Mouse (Mus musculus): ENCODE measurements around the gene Ccdc142. TPM values are rescaled to one million over a fixed set of nuclear protein-coding genes. Genes with fewer than 3 reads are reported as not detected.
A peak's percentile ranks its signal among the peaks of the same experiment; 100 is the strongest.

Gene Ccdc142
- polyA plus RNA-seq (2016; fragmentation: Nextera tagmentation; extraction: Ambion mirVana): 2.6 and 3.4 TPM in 2 replicates

- peak; percentile 85 for ATAC-seq (ENCODE audit: low FRiP score)
- Histone ChIP-seq H3K4me3 (replicated peaks) (peak within 1 kb of the TSS; percentile 77), H3K4me1 (peaks cover 21% of the 10 kb centered on the region), H3K36me3 (replicated peaks) (no peaks in the 10 kb centered on the region), H3K9me3 (no peaks in the 10 kb centered on the region), H3K27ac (peak within 1 kb of the TSS; percentile 64), H3K4me2 (peak within 1 kb of the TSS; percentile 94), H3K27me3 (peaks cover 29% of the 10 kb centered on the region), H3K9ac (peak within 1 kb of the TSS; percentile 69)
- WGBS: under 1% methylated on average over 25 of the region's 25 CpGs
Observed at GRCm38 (mm10) chr6:83101316-83101687, at the start of gene Ccdc142, which contains the start of gene Gm42688. Gene Ccdc142 (plus strand): TSS chr6:83101601. Gene Gm42688 (plus strand): TSS chr6:83101617.

- Histone ChIP-seq H3K27ac (peak overlapping the region; percentile 83; the same call in 1 of the 2 replicates), H3K9ac (peak overlapping the region; percentile 93), H3K36me3 (replicated peaks) (peaks cover 35% of the 10 kb centered on the region), H3K4me1 (peaks cover 27% of the 10 kb centered on the region), H3K4me3 (replicated peaks) (peak overlapping the region; percentile 97), H3K4me2 (peak overlapping the region; percentile 91), H3K27me3 (no peaks in the 10 kb centered on the region), H3K9me3 (no peaks in the 10 kb centered on the region)
- WGBS: 3% methylated on average over 26 of the region's 26 CpGs
- peak; percentile 1; the same call in 1 of the 2 replicates for ATAC-seq (ENCODE audit: low FRiP score)
Observed at GRCm38 (mm10) chr6:83053136-83053960, 48.1 kb upstream of the Ccdc142 start.

DNA sequence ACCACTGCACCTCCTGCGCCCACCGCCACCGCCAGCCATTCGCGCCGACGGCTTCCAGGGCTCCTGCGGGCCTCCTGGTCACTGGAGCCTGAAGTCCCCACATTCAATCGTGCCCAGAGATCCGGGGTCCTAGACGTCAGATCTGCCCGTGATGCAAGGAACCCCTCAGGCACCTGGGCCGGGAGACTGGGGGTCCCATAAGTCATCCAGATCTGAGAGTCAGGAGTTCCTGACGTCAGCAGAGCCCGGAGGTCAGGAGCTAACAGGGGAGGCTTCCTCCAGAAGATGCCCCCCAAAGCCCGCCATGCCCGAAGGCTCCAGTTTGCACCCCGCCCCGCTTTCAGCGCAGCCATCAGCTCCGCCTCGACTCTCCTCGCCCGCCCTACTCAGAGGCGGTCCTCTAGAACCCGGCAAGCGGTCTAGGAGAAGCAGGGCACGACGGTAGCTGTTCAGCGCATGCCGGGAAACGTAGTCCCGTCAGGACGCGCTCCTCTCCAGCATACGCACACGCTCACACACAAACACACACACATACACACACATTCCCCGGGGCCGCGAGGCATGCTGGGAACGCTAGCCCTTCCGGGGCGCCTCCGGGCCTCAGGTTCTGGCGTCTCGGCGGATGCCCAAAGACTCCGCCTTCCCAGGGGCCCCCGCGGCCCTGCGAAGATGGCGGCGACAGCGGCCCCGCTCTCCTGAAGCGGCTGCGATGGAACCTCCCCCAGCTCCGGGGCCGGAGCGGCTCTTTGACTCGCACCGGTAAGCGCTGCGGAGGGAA lies 47.1 kb upstream of the Ccdc142 start, which contains the start of gene Aup1:
Gene Aup1 (plus strand): TSS at position 448 of the 778 bp plus-strand sequence.
- WGBS: under 1% methylated on average over 60 of the region's 64 CpGs
- Histone ChIP-seq H3K9ac (peak within 1 kb of the TSS; percentile 93), H3K4me2 (peak within 1 kb of the TSS; percentile 91), H3K4me3 (replicated peaks) (peak within 1 kb of the TSS; percentile 97), H3K4me1 (peaks cover 27% of the 10 kb centered on the region), H3K36me3 (replicated peaks) (peaks cover 35% of the 10 kb centered on the region), H3K9me3 (no peaks in the 10 kb centered on the region), H3K27me3 (no peaks in the 10 kb centered on the region), H3K27ac (peak within 1 kb of the TSS; percentile 83)
- peak; percentile 96 for ATAC-seq (ENCODE audit: low FRiP score)

DNA sequence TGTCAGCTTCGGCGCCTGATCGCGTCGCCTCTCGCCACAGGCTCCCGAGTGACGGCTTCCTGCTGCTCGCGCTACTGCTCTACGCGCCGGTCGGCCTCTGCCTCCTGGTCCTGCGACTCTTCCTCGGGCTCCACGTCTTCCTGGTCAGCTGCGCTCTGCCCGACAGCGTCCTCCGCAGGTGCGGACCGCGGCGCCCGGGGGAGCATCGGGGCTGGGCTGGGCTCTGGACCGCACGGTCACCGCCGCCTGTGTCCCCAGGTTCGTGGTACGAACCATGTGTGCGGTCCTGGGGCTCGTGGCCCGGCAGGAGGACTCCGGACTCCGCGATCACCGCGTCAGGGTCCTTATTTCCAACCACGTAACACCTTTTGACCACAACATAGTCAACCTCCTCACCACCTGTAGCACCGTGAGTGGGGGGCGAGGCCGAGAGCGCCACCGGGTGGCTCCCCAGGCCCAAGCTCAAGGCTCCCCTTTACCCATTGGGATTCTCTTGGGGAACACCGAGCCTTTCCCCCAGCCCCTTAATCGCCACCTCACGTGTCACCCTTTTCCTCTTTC lies 46.5 kb upstream of the Ccdc142 start, which contains the start of gene Htra2:
Gene Htra2 (minus strand): TSS at position 403 of the 561 bp plus-strand sequence.
- ATAC-seq (ENCODE audit: low FRiP score): peak; percentile 41
- peaks cover 35% of the 10 kb centered on the region for H3K36me3 ChIP-seq (replicated peaks)
- peak within 1 kb of the TSS; percentile 97 for H3K4me3 ChIP-seq (replicated peaks)
- under 1% methylated on average over 50 of the region's 50 CpGs for WGBS
- H3K27ac ChIP-seq: peak within 1 kb of the TSS; percentile 83
- peaks cover under 1% of the 10 kb centered on the region; the same call in 1 of the 2 replicates for H3K27me3 ChIP-seq
- H3K4me1 ChIP-seq: peaks cover 27% of the 10 kb centered on the region
- H3K9ac ChIP-seq: peak within 1 kb of the TSS; percentile 93
- no peaks in the 10 kb centered on the region for H3K9me3 ChIP-seq
- H3K4me2 ChIP-seq: peak within 1 kb of the TSS; percentile 91

DNA sequence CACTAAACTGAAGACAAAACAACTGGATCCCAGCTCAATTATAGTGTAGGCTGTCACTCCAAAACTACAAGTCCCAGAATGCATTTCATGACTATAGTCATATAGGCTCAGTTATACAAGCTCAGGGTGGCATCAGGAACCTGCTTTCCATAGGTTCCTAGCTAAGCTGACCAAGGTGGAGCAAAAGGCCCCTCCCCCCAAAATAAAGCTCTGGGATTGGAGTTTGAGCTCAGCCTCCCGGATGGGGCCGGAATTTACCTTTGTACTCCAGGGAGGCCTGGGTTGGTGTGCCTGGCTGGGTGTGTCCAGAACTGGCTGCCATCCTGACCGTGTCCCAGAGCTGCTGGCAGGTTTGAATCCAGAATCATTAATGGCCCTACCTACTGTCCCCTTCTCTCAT lies 43.6 kb upstream of the Ccdc142 start, which contains the start of gene Dqx1:
Gene Dqx1 (plus strand): TSS at position 55 of the 400 bp plus-strand sequence.
- Histone ChIP-seq H3K36me3 (replicated peaks) (peaks cover 20% of the 10 kb centered on the region), H3K4me2 (no peak within 1 kb of the TSS), H3K27me3 (peaks cover 29% of the 10 kb centered on the region), H3K4me3 (replicated peaks) (no peak within 1 kb of the TSS), H3K9me3 (no peaks in the 10 kb centered on the region), H3K9ac (no peak within 1 kb of the TSS), H3K4me1 (peaks cover 22% of the 10 kb centered on the region), H3K27ac (no peak within 1 kb of the TSS)
- WGBS: 52% methylated on average over 3 of the region's 3 CpGs
- no peak for ATAC-seq (ENCODE audit: low FRiP score)

DNA sequence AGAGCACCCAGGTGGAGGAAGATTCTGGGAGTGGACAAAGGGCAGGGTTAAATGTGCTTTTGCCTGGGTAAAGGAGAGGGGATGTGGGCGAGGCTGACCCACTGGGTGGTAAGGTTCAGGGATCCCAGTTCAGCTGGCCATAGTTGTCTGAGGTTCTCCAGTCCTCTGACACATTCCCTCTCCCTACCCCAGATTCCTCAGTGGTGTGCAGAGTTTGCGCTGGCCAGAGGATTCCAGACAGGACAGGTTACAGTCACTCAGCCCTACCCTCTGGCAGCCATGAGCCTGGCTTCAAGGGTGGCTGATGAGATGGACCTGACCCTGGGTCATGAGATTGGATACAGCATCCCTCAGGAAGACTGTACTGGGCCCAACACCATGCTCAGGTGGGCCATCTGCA lies 42.7 kb upstream of the Ccdc142 start:
- H3K9ac ChIP-seq: no peak overlapping the region
- H3K9me3 ChIP-seq: no peaks in the 10 kb centered on the region
- no peak overlapping the region for H3K4me3 ChIP-seq (replicated peaks)
- no peak overlapping the region for H3K27ac ChIP-seq
- H3K4me1 ChIP-seq: peaks cover 14% of the 10 kb centered on the region
- WGBS: 80% methylated on average over 2 of the region's 2 CpGs
- H3K27me3 ChIP-seq: peaks cover 38% of the 10 kb centered on the region
- H3K36me3 ChIP-seq (replicated peaks): peaks cover 20% of the 10 kb centered on the region
- no peak overlapping the region for H3K4me2 ChIP-seq
- no peak for ATAC-seq (ENCODE audit: low FRiP score)

- ATAC-seq (ENCODE audit: low FRiP score): no peak
- no peak overlapping the region for H3K27ac ChIP-seq
Observed at GRCm38 (mm10) chr6:83065995-83066394, 35.4 kb upstream of the Ccdc142 start.

GRCm38 (mm10) chr6:83066441-83066840 lies 35.0 kb upstream of the Ccdc142 start:
- Histone ChIP-seq H3K4me3 (replicated peaks) (no peak overlapping the region), H3K4me1 (peaks cover 24% of the 10 kb centered on the region), H3K27me3 (peaks cover 100% of the 10 kb centered on the region), H3K4me2 (no peak overlapping the region), H3K9ac (no peak overlapping the region), H3K9me3 (no peaks in the 10 kb centered on the region), H3K27ac (no peak overlapping the region), H3K36me3 (replicated peaks) (no peaks in the 10 kb centered on the region)
- WGBS: 19% methylated on average over 6 of the region's 6 CpGs
- ATAC-seq (ENCODE audit: low FRiP score): no peak

More at GRCm38 (mm10) chr6:83065995-83066394, 35.4 kb upstream of the Ccdc142 start:
- Histone ChIP-seq H3K9ac (no peak overlapping the region), H3K9me3 (no peaks in the 10 kb centered on the region), H3K27me3 (peaks cover 100% of the 10 kb centered on the region), H3K4me1 (peaks cover 20% of the 10 kb centered on the region), H3K4me2 (no peak overlapping the region), H3K36me3 (replicated peaks) (no peaks in the 10 kb centered on the region), H3K4me3 (replicated peaks) (no peak overlapping the region)
- 34% methylated on average over 8 of the region's 8 CpGs for WGBS

DNA sequence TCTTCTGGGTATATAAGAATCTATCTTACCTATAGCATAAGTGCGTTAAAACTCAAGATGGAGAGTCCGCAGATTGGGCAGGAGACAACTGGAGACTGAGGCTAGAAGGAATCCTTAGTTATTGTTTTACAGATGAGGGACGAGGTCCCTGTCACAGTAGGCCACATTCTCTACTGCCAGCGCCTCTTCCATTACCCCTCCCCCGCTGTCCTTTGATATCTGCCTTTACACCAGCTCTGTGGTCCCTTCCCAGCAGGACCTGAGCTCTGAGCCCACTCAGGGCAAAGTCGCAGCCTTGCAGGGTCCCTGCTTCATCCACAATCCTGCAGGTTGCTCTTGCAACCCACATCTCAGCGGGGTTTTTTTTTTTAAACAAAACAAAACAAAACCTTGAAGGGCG lies 33.2 kb upstream of the Ccdc142 start:
- no peak overlapping the region for H3K27ac ChIP-seq
- 0 out of 2 replicates have a peak overlapping the region, but pooled peaks have one; percentile 19 for H3K4me3 ChIP-seq (replicated peaks)
- H3K4me2 ChIP-seq: no peak overlapping the region

GRCm38 (mm10) chr6:83068706-83069487 lies 32.5 kb upstream of the Ccdc142 start:
- peaks cover 100% of the 10 kb centered on the region for H3K27me3 ChIP-seq
- H3K36me3 ChIP-seq (replicated peaks): no peaks in the 10 kb centered on the region
- H3K4me1 ChIP-seq: peaks cover 26% of the 10 kb centered on the region
- H3K4me3 ChIP-seq (replicated peaks): peak overlapping the region; percentile 31
- peak overlapping the region; percentile 31 for H3K4me2 ChIP-seq
- H3K27ac ChIP-seq: no peak overlapping the region
- no peaks in the 10 kb centered on the region for H3K9me3 ChIP-seq
- WGBS: under 1% methylated on average over 77 of the region's 81 CpGs
- no peak for ATAC-seq (ENCODE audit: low FRiP score)
- no peak overlapping the region for H3K9ac ChIP-seq

More for the DNA sequence above, 33.2 kb upstream of the Ccdc142 start:
- 2% methylated on average over 8 of the region's 8 CpGs for WGBS
- peaks cover 26% of the 10 kb centered on the region for H3K4me1 ChIP-seq
- ATAC-seq (ENCODE audit: low FRiP score): no peak
- peaks cover 100% of the 10 kb centered on the region for H3K27me3 ChIP-seq
- no peaks in the 10 kb centered on the region for H3K9me3 ChIP-seq
- H3K36me3 ChIP-seq (replicated peaks): no peaks in the 10 kb centered on the region
- H3K9ac ChIP-seq: no peak overlapping the region

- no peak overlapping the region for H3K27ac ChIP-seq
- ATAC-seq (ENCODE audit: low FRiP score): no peak
- peaks cover 26% of the 10 kb centered on the region for H3K4me1 ChIP-seq
- H3K4me3 ChIP-seq (replicated peaks): peak overlapping the region; percentile 31
- no peak overlapping the region for H3K9ac ChIP-seq
- H3K9me3 ChIP-seq: no peaks in the 10 kb centered on the region
- H3K27me3 ChIP-seq: peaks cover 100% of the 10 kb centered on the region
- WGBS: under 1% methylated on average over 43 of the region's 69 CpGs
- no peaks in the 10 kb centered on the region for H3K36me3 ChIP-seq (replicated peaks)
- peak overlapping the region; percentile 39 for H3K4me2 ChIP-seq
Observed at GRCm38 (mm10) chr6:83069488-83070246, 31.7 kb upstream of the Ccdc142 start.

All from forebrain, embryonic 12.5 days (tissue).